Mouse (Mus musculus): ENCODE data around the gene Mdfi. TPM values are rescaled to one million over a fixed set of nuclear protein-coding genes. Genes with fewer than 3 reads are reported as not detected.

Mdfi gene
- polyA plus RNA-seq, 2 experiments, result 1.7 to 5.2 TPM

- ATAC-seq (ENCODE audit: insufficient read depth), result no peak
- H3K9me3 ChIP-seq (ENCODE audit: control insufficient read depth, low read length), result no peaks in the 10 kb centered on the region
- no peak for DNase-seq (ENCODE audit: low read depth in 3 of 3, low spot score in 3 of 3)
- H3K36me3 ChIP-seq (replicated peaks; ENCODE audit: control insufficient read depth, insufficient read depth, low read depth), result no peaks in the 10 kb centered on the region
- H3K4me3 ChIP-seq (ENCODE audit: insufficient read depth in 1 of 2, low read depth in 2 of 2, low read length in 2 of 2), result no peak overlapping the region
- H3K27me3 ChIP-seq (ENCODE audit: control insufficient read depth, insufficient read depth, low read length), result no peaks in the 10 kb centered on the region
- TF ChIP-seq CTCF (IDR thresholded peaks at IDR 0.05; ENCODE audit: low read depth) (no peak), EP300 (IDR thresholded peaks at IDR 0.05; ENCODE audit: low read depth) (no peak)
- H3K4me2 ChIP-seq (ENCODE audit: low read depth), result no peak overlapping the region
- no peak overlapping the region for H3K27ac ChIP-seq
- H3K9ac ChIP-seq (replicated peaks), result no peak overlapping the region
- peaks cover 0 to 6% of the 10 kb centered on the region in 2 experiments; a peak in 2 of 4 replicates for H3K4me1 ChIP-seq (replicated peaks; ENCODE audit: control insufficient read depth in 2 of 2, insufficient read depth in 2 of 2, low read length in 1 of 2)
- WGBS (ENCODE audit: insufficient replicate concordance), result 62% methylated on average over 3 of the region's 3 CpGs
Measured at GRCm38 (mm10) chr17:47782486-47782885, 52.0 kb downstream of the Mdfi start.

- Histone ChIP-seq H3K36me3 (replicated peaks; ENCODE audit: control insufficient read depth, insufficient read depth, low read depth) (no peaks in the 10 kb centered on the region), H3K9ac (replicated peaks) (no peak overlapping the region), H3K4me3 (ENCODE audit: insufficient read depth in 1 of 2, low read depth in 2 of 2, low read length in 2 of 2) (no peak overlapping the region), H3K4me2 (ENCODE audit: low read depth) (no peak overlapping the region), H3K27ac (no peak overlapping the region), H3K27me3 (ENCODE audit: control insufficient read depth, insufficient read depth, low read length) (no peaks in the 10 kb centered on the region), H3K4me1 (replicated peaks; ENCODE audit: control insufficient read depth in 2 of 2, insufficient read depth in 2 of 2, low read length in 1 of 2) (peaks cover 4 to 11% of the 10 kb centered on the region in 2 experiments; a peak in 3 of 4 replicates), H3K9me3 (ENCODE audit: control insufficient read depth, low read length) (no peaks in the 10 kb centered on the region)
- no peak for ATAC-seq (ENCODE audit: insufficient read depth)
- no peak for DNase-seq (ENCODE audit: low read depth in 3 of 3, low spot score in 3 of 3)
- no peak for TF ChIP-seq CTCF (IDR thresholded peaks at IDR 0.05; ENCODE audit: low read depth)
- no peak for TF ChIP-seq EP300 (IDR thresholded peaks at IDR 0.05; ENCODE audit: low read depth)
- WGBS (ENCODE audit: insufficient replicate concordance), result 41% methylated on average over 10 of the region's 10 CpGs
Measured at GRCm38 (mm10) chr17:47780470-47780869, 54.0 kb downstream of the Mdfi start.

- no peak overlapping the region for H3K9ac ChIP-seq (replicated peaks)
- ATAC-seq (ENCODE audit: insufficient read depth), result peak; percentile 62
- H3K4me2 ChIP-seq (ENCODE audit: low read depth), result no peak overlapping the region
Measured at GRCm38 (mm10) chr17:47777141-47777540, 57.4 kb downstream of the Mdfi start.

GRCm38 (mm10) chr17:47773604-47774003 lies 60.9 kb downstream of the Mdfi start:
- no peak overlapping the region for H3K27ac ChIP-seq
- ATAC-seq (ENCODE audit: insufficient read depth) (no peak), DNase-seq (ENCODE audit: low read depth in 3 of 3, low spot score in 3 of 3) (no peak)
- H3K4me3 ChIP-seq (ENCODE audit: insufficient read depth in 1 of 2, low read depth in 2 of 2, low read length in 2 of 2), result no peak overlapping the region
- no peaks in the 10 kb centered on the region for H3K36me3 ChIP-seq (replicated peaks; ENCODE audit: control insufficient read depth, insufficient read depth, low read depth)
- peaks cover 4 to 8% of the 10 kb centered on the region in 2 experiments; a peak in 2 of 4 replicates for H3K4me1 ChIP-seq (replicated peaks; ENCODE audit: control insufficient read depth in 2 of 2, insufficient read depth in 2 of 2, low read length in 1 of 2)
- H3K9me3 ChIP-seq (ENCODE audit: control insufficient read depth, low read length), result no peaks in the 10 kb centered on the region
- H3K4me2 ChIP-seq (ENCODE audit: low read depth), result no peak overlapping the region
- no peak for TF ChIP-seq EP300 (IDR thresholded peaks at IDR 0.05; ENCODE audit: low read depth)
- TF ChIP-seq CTCF (IDR thresholded peaks at IDR 0.05; ENCODE audit: low read depth), result no peak
- H3K9ac ChIP-seq (replicated peaks), result no peak overlapping the region
- 59% methylated on average over 6 of the region's 6 CpGs for WGBS (ENCODE audit: insufficient replicate concordance)
- H3K27me3 ChIP-seq (ENCODE audit: control insufficient read depth, insufficient read depth, low read length), result no peaks in the 10 kb centered on the region

More at GRCm38 (mm10) chr17:47777141-47777540, 57.4 kb downstream of the Mdfi start:
- Histone ChIP-seq H3K4me3 (ENCODE audit: insufficient read depth in 1 of 2, low read depth in 2 of 2, low read length in 2 of 2) (no peak overlapping the region), H3K27me3 (ENCODE audit: control insufficient read depth, insufficient read depth, low read length) (no peaks in the 10 kb centered on the region), H3K27ac (no peak overlapping the region), H3K4me1 (replicated peaks; ENCODE audit: control insufficient read depth in 2 of 2, insufficient read depth in 2 of 2, low read length in 1 of 2) (peaks cover 4 to 8% of the 10 kb centered on the region in 2 experiments; a peak in 2 of 4 replicates), H3K36me3 (replicated peaks; ENCODE audit: control insufficient read depth, insufficient read depth, low read depth) (no peaks in the 10 kb centered on the region), H3K9me3 (ENCODE audit: control insufficient read depth, low read length) (no peaks in the 10 kb centered on the region)
- no peak for TF ChIP-seq CTCF (IDR thresholded peaks at IDR 0.05; ENCODE audit: low read depth)
- TF ChIP-seq EP300 (IDR thresholded peaks at IDR 0.05; ENCODE audit: low read depth), result no peak
- no peak for DNase-seq (ENCODE audit: low read depth in 3 of 3, low spot score in 3 of 3)
- WGBS (ENCODE audit: insufficient replicate concordance), result 12% methylated on average over 2 of the region's 2 CpGs

GRCm38 (mm10) chr17:47769389-47770299 lies 64.8 kb downstream of the Mdfi start:
- Histone ChIP-seq H3K36me3 (replicated peaks; ENCODE audit: control insufficient read depth, insufficient read depth, low read depth) (no peaks in the 10 kb centered on the region), H3K4me3 (ENCODE audit: insufficient read depth in 1 of 2, low read depth in 2 of 2, low read length in 2 of 2) (no peak overlapping the region), H3K4me1 (replicated peaks; ENCODE audit: control insufficient read depth in 2 of 2, insufficient read depth in 2 of 2, low read length in 1 of 2) (peaks cover 4 to 14% of the 10 kb centered on the region in 2 experiments), H3K4me2 (ENCODE audit: low read depth) (no peak overlapping the region), H3K27ac (no peak overlapping the region), H3K9ac (replicated peaks) (no peak overlapping the region), H3K27me3 (ENCODE audit: control insufficient read depth, insufficient read depth, low read length) (no peaks in the 10 kb centered on the region), H3K9me3 (ENCODE audit: control insufficient read depth, low read length) (no peaks in the 10 kb centered on the region)
- TF ChIP-seq CTCF (IDR thresholded peaks at IDR 0.05; ENCODE audit: low read depth) (no peak), EP300 (IDR thresholded peaks at IDR 0.05; ENCODE audit: low read depth) (no peak)
- DNase-seq (ENCODE audit: low read depth in 3 of 3, low spot score in 3 of 3) (no peak), ATAC-seq (ENCODE audit: insufficient read depth) (no peak)
- 68% methylated on average over 11 of the region's 11 CpGs for WGBS (ENCODE audit: insufficient replicate concordance)
